Mouse (Mus musculus): ENCODE results near the gene Gm15217.

DNA sequence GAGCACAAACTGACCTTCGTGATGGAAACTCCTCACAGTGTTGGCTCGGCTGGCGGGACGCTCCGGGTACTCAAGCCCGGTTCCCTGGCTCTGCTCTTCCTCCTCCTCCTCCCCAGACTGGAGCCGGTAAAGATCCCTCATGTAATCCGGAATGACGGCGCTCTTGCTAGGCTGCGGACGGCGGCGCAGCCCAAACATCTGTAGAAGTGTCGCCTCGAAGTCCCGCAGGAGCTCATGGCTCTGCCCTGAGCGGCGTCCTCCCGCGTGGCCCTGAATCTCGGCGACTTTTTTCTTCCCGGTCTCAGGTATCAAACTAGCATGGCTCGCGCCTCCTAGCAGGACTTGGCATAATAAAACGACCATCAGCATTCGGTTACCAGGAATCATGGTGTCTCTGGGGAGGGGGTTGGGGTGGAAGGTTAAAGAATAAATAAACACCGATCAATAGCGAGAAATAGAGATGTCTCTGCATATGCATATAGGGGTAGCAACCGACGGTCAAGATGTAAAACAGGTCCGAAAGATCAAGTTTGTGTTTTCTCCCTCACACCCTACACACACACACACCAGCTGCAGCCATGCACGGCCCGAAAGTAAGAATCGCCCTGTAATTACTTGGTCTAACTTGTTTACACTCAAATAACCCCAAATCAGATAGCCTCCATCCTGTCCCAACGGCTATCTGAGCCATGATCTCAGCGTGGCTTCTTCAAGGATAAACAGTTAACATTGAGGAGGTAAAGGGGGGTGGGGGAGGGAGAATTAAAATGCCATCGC is 6.7 kb downstream of the Gm15217 start:
- TF ChIP-seq TAL1 (IDR thresholded peaks at IDR 0.05; ENCODE audit: low read length) (no peak), GATA1 (IDR thresholded peaks at IDR 0.05; ENCODE audit: low read length) (no peak)

Measured in erythroblast, embryonic 14.5 days (primary cell).